Comparison of ENCODE assay signal across 10 mouse cellular contexts in the genomic region with DNA sequence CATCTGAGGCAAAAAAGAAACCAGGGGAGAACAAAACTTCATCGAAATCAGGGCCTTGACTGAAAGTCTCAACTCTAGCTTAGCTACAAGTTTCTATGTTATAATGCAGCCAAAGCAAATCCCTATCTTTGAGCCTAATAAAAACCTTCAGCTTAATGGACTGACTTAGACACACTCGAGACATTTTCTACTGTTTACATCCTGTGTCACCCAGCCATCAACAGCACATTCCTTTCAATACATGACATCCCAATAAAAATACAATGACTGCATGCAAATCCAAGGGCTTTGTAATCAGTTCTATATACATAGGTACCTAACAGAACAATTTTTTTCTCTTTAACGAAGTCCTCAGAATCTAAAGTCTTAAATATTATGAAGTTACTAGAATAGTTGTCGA. TPM values are rescaled to one million over a fixed set of nuclear protein-coding genes. Genes with fewer than 3 reads are reported as not detected.
DNase-seq lines count a peak whose midpoint lies in the region; ATAC-seq lines count a peak whose summit lies in the region.
"Had no signal": no experiment of that assay in that cellular context is flagged by ENCODE, and none has a peak within 500 bp of the region (broad histone marks: within the 10 kb centered on the region; RNA-seq: fewer than 3 reads in every experiment).

No protein-coding gene starts in this region.

- ATAC-seq in erythroblast, adult 5-6 weeks (replicated peaks; ENCODE audit: low FRiP score, poor library complexity, severe bottlenecking), result no peak
- no peak for ATAC-seq in neural tube, embryonic 11.5 days (ENCODE audit: insufficient read depth, low FRiP score, low TSS enrichment)
- no peak for ATAC-seq in liver, embryonic 15.5 days (ENCODE audit: insufficient read depth)
- no peak for ATAC-seq in megakaryocyte progenitor cell, adult 5-6 weeks (replicated peaks; ENCODE audit: poor library complexity)
- ATAC-seq in CD4-positive, CD25-positive, alpha-beta regulatory T cell, adult 4 months, result no peak

- WGBS in neural tube, embryonic 11.5 days, result 64% methylated on average over 4 of the region's 4 CpGs
- 52% methylated on average over 4 of the region's 4 CpGs for WGBS in liver, embryonic 15.5 days (ENCODE audit: insufficient replicate concordance)

- no peak overlapping the region for H3K9ac ChIP-seq in neural tube, embryonic 11.5 days (ENCODE audit: low read length)
- no peak overlapping the region for H3K9ac ChIP-seq in liver, embryonic 15.5 days

- DNase-seq in neural tube, embryonic 11.5 days (ENCODE audit: low spot score), result no peak
- DNase-seq in neural tube, embryonic 10.5 days (ENCODE audit: extremely low spot score, low spot score), result no peak
- no peak for DNase-seq in cerebellum, postnatal 4 days (ENCODE audit: low spot score in 2 of 2)
- DNase-seq: thymus, postnatal 36 days had no signal

- H3K9me3 ChIP-seq in erythroblast, embryonic 14.5 days (ENCODE audit: control insufficient read depth, low read length), result no peaks in the 10 kb centered on the region
- H3K9me3 ChIP-seq in neural tube, embryonic 11.5 days (ENCODE audit: control insufficient read depth, low read length), result no peaks in the 10 kb centered on the region
- H3K9me3 ChIP-seq in liver, embryonic 15.5 days (replicated peaks), result no peaks in the 10 kb centered on the region

- peak overlapping the region; percentile 61 for H3K4me2 ChIP-seq in neural tube, embryonic 11.5 days (ENCODE audit: low read depth)
- peak overlapping the region; percentile 61 for H3K4me2 ChIP-seq in liver, embryonic 15.5 days

- peaks cover 8% of the 10 kb centered on the region for H3K27me3 ChIP-seq in erythroblast, embryonic 14.5 days (ENCODE audit: control insufficient read depth)
- no peaks in the 10 kb centered on the region for H3K27me3 ChIP-seq in neural tube, embryonic 11.5 days (ENCODE audit: control insufficient read depth, insufficient read depth, low read length)
- peaks cover 4% of the 10 kb centered on the region; the same call in 1 of the 2 replicates for H3K27me3 ChIP-seq in liver, embryonic 15.5 days

- H3K4me1 ChIP-seq in erythroblast, embryonic 14.5 days (ENCODE audit: control insufficient read depth), result peaks cover 47% of the 10 kb centered on the region
- H3K4me1 ChIP-seq in neural tube, embryonic 11.5 days (ENCODE audit: control insufficient read depth, insufficient read depth, low read length), result peaks cover 25% of the 10 kb centered on the region
- H3K4me1 ChIP-seq in liver, embryonic 15.5 days (replicated peaks), result peaks cover 62% of the 10 kb centered on the region

- no peak overlapping the region for H3K27ac ChIP-seq in neural tube, embryonic 11.5 days (ENCODE audit: low read depth, low read length)
- no peak overlapping the region for H3K27ac ChIP-seq in liver, embryonic 15.5 days (replicated peaks)

- peaks cover 41% of the 10 kb centered on the region for H3K36me3 ChIP-seq in erythroblast, embryonic 14.5 days (ENCODE audit: control insufficient read depth)
- H3K36me3 ChIP-seq in neural tube, embryonic 11.5 days (ENCODE audit: control insufficient read depth, insufficient read depth, low read length), result no peaks in the 10 kb centered on the region
- peaks cover 17% of the 10 kb centered on the region for H3K36me3 ChIP-seq in liver, embryonic 15.5 days (replicated peaks)

- peak overlapping the region; percentile 91 for H3K4me3 ChIP-seq in erythroblast, embryonic 14.5 days (replicated peaks)
- H3K4me3 ChIP-seq in neural tube, embryonic 11.5 days (ENCODE audit: low read depth, low read length), result peak overlapping the region; percentile 27
- H3K4me3 ChIP-seq in liver, embryonic 15.5 days (replicated peaks), result peak overlapping the region; percentile 39

RNA-seq across cellular contexts. Expression of gene Calm2, which starts 2.0 kb away (rescaled TPM):
- polyA plus RNA-seq in erythroblast, embryonic 14.5 days (2012), result 2.3 and 3.2 TPM in 2 replicates
- 185 and 230 TPM in 2 replicates for total RNA-seq in erythroblast, adult 5-6 weeks (2015; ENCODE audit: low replicate concordance)
- 221 and 301 TPM in 2 replicates for total RNA-seq in erythroblast, adult 5-6 weeks (2017; ENCODE audit: low replicate concordance)
- 1,603 and 1,604 TPM in 2 replicates for polyA plus RNA-seq in neural tube, embryonic 11.5 days (2014; fragmentation: Nextera tagmentation; extraction: Ambion mirVana)
- 306 and 329 TPM in 2 replicates for polyA plus RNA-seq in liver, embryonic 15.5 days (2015; fragmentation: Nextera tagmentation; extraction: Ambion mirVana)
- 664 and 692 TPM in 2 replicates for total RNA-seq in megakaryocyte progenitor cell, adult 5-6 weeks (2015)
- 1,536 and 1,800 TPM in 2 replicates for total RNA-seq in megakaryocyte progenitor cell, adult 5-6 weeks (2017)
- polyA plus RNA-seq in CD4-positive, CD25-positive, alpha-beta regulatory T cell, adult 4 months (2017; shearing (Covaris generic)), result 100 to 1,000 TPM; 533 to 583 TPM

RNA-seq across cellular contexts. Expression of gene Stpg4, which starts 17.2 kb away (rescaled TPM):
- polyA plus RNA-seq in erythroblast, embryonic 14.5 days (2012), result not detected in 2 replicates
- not detected in 2 replicates for total RNA-seq in erythroblast, adult 5-6 weeks (2015; ENCODE audit: low replicate concordance)
- not detected in 2 replicates for total RNA-seq in erythroblast, adult 5-6 weeks (2017; ENCODE audit: low replicate concordance)
- polyA plus RNA-seq in neural tube, embryonic 11.5 days (2014; fragmentation: Nextera tagmentation; extraction: Ambion mirVana), result 0.39 TPM in 1 of 2 replicates, not detected in the other
- polyA plus RNA-seq in liver, embryonic 15.5 days (2015; fragmentation: Nextera tagmentation; extraction: Ambion mirVana), result not detected in 2 replicates
- total RNA-seq in megakaryocyte progenitor cell, adult 5-6 weeks (2015), result 1.0 TPM in 1 of 2 replicates, not detected in the other
- total RNA-seq in megakaryocyte progenitor cell, adult 5-6 weeks (2017), result not detected in 2 replicates
- not detected for polyA plus RNA-seq in CD4-positive, CD25-positive, alpha-beta regulatory T cell, adult 4 months (2017; shearing (Covaris generic))
- total RNA-seq: liver, adult 2 months had no signal
- polyA plus RNA-seq: liver, adult 2 months had no signal

Comparison
In these comparisons a context has a peak if more than half of its experiments do, and no peak if none do; other contexts are left out.
1. H3K4me3 ChIP-seq: peak in every context shown above with its lines; median percentile 91 in erythroblast, embryonic 14.5 days; 39 in liver, embryonic 15.5 days; 27 in neural tube, embryonic 11.5 days.
2. RNA of gene Calm2, which starts 2.0 kb away (polyA plus RNA-seq): 1,603 to 1,604 TPM in neural tube, embryonic 11.5 days, 533 to 583 TPM in CD4-positive, CD25-positive, alpha-beta regulatory T cell, adult 4 months and 306 to 329 TPM in liver, embryonic 15.5 days; 2.3 to 3.2 TPM in erythroblast, embryonic 14.5 days; every median in the first group is over 10 times any median in the second.